Mouse (Mus musculus) liver, embryonic 15.5 days (tissue): ENCODE measurements at regions not wholly inside any gene's neighbourhood (a gene's known extent, or its start where the extent isn't known, plus 50 kb on each side); places are given as distances from the start of the nearest gene placed in this dataset.

ENCODE experiments used
- ATAC-seq: fragments of 200-750 bp; cut with Nextera tagmentation; 2 replicates; pipeline ENCODE4 v1.8.0; 2017; ENCODE audit warnings: moderate number of reproducible peaks, mild to moderate bottlenecking, moderate library complexity; ENCODE audit not compliant: insufficient read depth
- H3K27ac ChIP-seq: fragments of 300-500 bp; sonication (generic); replicated peaks from 2 replicates; pipeline ENCODE4 v1.5.1; 2015; ENCODE audit warnings: mild to moderate bottlenecking, inconsistent platforms
- H3K27me3 ChIP-seq: fragments of 300-500 bp; sonication (generic); 2 replicates; pipeline ENCODE4 v1.6.1; 2015; ENCODE audit warnings: mild to moderate bottlenecking, inconsistent platforms
- H3K36me3 ChIP-seq: fragments of 300-500 bp; sonication (generic); replicated peaks from 2 replicates; pipeline ENCODE4 v1.6.1; 2015; ENCODE audit warnings: moderate library complexity, mild to moderate bottlenecking, inconsistent platforms
- H3K4me1 ChIP-seq: fragments of 300-500 bp; sonication (generic); replicated peaks from 2 replicates; pipeline ENCODE4 v1.6.1; 2015; ENCODE audit warnings: inconsistent platforms
- H3K4me2 ChIP-seq: fragments of 300-500 bp; sonication (generic); 2 replicates; pipeline ENCODE4 v1.6.1; 2015; ENCODE audit warnings: moderate library complexity, mild to moderate bottlenecking, inconsistent platforms
- H3K4me3 ChIP-seq: fragments of 300-500 bp; sonication (generic); replicated peaks from 2 replicates; pipeline ENCODE4 v1.5.1; 2015; ENCODE audit warnings: mild to moderate bottlenecking, inconsistent platforms
- H3K9ac ChIP-seq: fragments of 300-500 bp; sonication (generic); 2 replicates; pipeline ENCODE4 v1.6.1; 2015; ENCODE audit warnings: moderate library complexity, mild to moderate bottlenecking, inconsistent platforms
- H3K9me3 ChIP-seq: fragments of 300-500 bp; sonication (generic); replicated peaks from 2 replicates; pipeline ENCODE4 v1.6.1; 2016; ENCODE audit warnings: inconsistent platforms
- WGBS: fragments of 180-500 bp; shearing (Covaris S2); methylation state at CpG from one replicate; pipeline ENCODE4 v1.1.7; 2015; ENCODE audit warnings: mixed read lengths; ENCODE audit not compliant: insufficient replicate concordance; 5-methylcytosine and 5-hydroxymethylcytosine counted together

DNA sequence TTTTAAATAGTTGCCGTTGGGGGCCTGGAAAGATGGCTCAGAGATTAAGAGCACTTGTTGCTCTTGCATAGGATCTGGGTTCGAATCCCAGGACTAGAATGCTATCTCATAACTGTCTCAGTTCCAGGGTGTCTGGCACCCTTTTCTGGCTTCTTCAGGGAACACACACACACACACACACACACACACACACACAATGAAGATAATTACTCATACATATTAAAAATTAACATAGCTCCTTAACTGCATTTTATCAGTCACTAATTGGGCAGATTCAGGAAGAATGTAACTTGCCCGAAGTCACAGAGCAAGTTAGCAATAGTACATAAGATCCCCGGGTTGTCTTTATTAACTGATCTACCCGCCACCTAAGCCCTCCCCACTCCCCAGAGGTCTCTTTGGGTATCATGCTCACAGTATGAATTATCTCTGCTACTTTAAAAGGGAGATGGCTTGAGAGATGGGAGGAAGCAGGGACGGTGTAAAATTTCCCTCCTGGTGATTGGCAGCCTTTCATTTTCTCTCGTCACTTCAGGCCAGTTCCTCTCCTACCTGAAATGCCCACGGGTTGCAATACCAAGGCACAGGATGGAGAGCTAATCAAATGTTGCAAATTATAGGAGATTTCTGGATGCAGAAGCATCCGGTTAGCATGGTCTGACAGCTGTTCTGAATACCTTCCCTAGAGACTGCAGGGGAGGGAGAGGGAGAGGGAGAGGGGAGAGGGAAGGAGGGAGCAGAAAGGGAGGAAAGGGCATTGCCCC lies 258.3 kb downstream of the Cd83 start:
- ATAC-seq: no peak
- H3K4me1 ChIP-seq: no peaks in the 10 kb centered on the region
- 54% methylated on average over 9 of the region's 9 CpGs for WGBS
- H3K4me2 ChIP-seq: no peak overlapping the region
- no peak overlapping the region for H3K27ac ChIP-seq
- H3K9ac ChIP-seq: no peak overlapping the region
- H3K27me3 ChIP-seq: no peaks in the 10 kb centered on the region
- H3K9me3 ChIP-seq: no peaks in the 10 kb centered on the region
- H3K36me3 ChIP-seq: no peaks in the 10 kb centered on the region
- H3K4me3 ChIP-seq: no peak overlapping the region

DNA sequence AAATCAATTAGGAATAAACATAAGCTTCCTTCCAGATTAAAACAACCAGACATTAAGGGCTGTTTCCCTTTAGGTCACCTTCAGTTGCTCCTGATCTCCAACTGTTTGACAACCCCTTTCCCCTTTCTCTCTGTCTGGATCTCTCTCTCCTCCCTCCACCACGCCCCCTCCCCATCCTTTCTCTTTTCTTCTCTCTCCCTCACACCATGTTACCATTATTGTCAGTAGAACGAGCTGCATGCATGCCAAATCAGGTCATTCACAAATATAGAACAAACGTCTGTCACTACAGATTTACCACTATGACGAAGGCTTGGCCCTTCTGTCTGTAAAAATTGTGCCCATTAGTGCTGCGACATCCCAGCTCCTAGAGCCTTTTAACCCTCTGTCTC lies 258.9 kb downstream of the Cd83 start:
- no peak for ATAC-seq
- H3K9me3 ChIP-seq: no peaks in the 10 kb centered on the region
- no peak overlapping the region for H3K27ac ChIP-seq
- H3K4me3 ChIP-seq: no peak overlapping the region
- H3K27me3 ChIP-seq: no peaks in the 10 kb centered on the region
- H3K4me1 ChIP-seq: no peaks in the 10 kb centered on the region
- no peaks in the 10 kb centered on the region for H3K36me3 ChIP-seq
- 33% methylated on average over 5 of the region's 5 CpGs for WGBS
- H3K9ac ChIP-seq: no peak overlapping the region
- H3K4me2 ChIP-seq: no peak overlapping the region

DNA sequence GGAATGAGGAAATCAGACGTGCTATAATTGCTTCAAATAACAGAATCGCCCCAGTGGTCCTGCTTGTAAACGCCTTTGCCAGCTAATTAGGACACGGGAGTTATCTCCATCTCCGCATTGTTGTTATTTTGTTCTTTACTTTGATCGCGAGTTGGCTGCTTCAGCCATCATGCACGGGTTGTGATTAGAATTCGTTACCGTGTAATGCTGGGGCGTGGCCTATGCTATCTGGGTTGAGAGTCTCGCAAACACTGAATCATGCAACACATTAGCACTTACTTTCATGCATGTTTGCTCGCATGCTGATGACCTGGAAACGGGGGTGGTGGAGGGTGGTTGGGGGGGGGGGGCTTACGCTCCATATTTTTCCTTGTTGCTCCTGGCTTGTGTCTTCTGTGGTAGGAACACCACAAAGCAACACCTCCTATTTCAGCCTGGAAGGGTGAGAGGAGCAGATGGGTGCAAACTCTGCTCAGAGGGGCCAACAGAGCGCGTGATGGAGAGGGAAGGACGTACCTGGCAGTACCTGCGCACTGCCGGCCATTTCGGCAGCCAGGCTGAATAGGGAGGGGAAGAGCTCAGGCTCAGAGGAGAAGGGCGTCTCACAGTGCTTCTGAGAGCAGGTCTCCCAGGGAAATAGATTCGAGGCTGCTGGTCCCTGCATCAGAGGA lies 260.1 kb downstream of the Cd83 start:
- Histone ChIP-seq H3K27ac (no peak overlapping the region), H3K36me3 (no peaks in the 10 kb centered on the region), H3K9ac (no peak overlapping the region), H3K27me3 (no peaks in the 10 kb centered on the region), H3K4me1 (no peaks in the 10 kb centered on the region), H3K9me3 (no peaks in the 10 kb centered on the region), H3K4me2 (no peak overlapping the region), H3K4me3 (no peak overlapping the region)
- 73% methylated on average over 23 of the region's 23 CpGs for WGBS
- ATAC-seq: no peak

GRCm38 (mm10) chr13:44046436-44046835 lies 261.9 kb downstream of the Cd83 start:
- WGBS: 26% methylated on average over 2 of the region's 2 CpGs

GRCm38 (mm10) chr13:44054157-44054556 lies 269.6 kb downstream of the Cd83 start:
- Histone ChIP-seq H3K27me3 (no peaks in the 10 kb centered on the region), H3K4me2 (no peak overlapping the region), H3K36me3 (no peaks in the 10 kb centered on the region), H3K27ac (no peak overlapping the region), H3K9ac (no peak overlapping the region), H3K4me1 (no peaks in the 10 kb centered on the region), H3K4me3 (no peak overlapping the region), H3K9me3 (no peaks in the 10 kb centered on the region)
- 50% methylated on average over 7 of the region's 7 CpGs for WGBS
- ATAC-seq: no peak

More at GRCm38 (mm10) chr13:44046436-44046835, 261.9 kb downstream of the Cd83 start:
- no peaks in the 10 kb centered on the region for H3K9me3 ChIP-seq
- H3K4me1 ChIP-seq: no peaks in the 10 kb centered on the region
- no peak overlapping the region for H3K4me3 ChIP-seq
- H3K36me3 ChIP-seq: no peaks in the 10 kb centered on the region
- no peak overlapping the region for H3K27ac ChIP-seq
- ATAC-seq: no peak
- H3K27me3 ChIP-seq: no peaks in the 10 kb centered on the region
- no peak overlapping the region for H3K9ac ChIP-seq
- H3K4me2 ChIP-seq: no peak overlapping the region

DNA sequence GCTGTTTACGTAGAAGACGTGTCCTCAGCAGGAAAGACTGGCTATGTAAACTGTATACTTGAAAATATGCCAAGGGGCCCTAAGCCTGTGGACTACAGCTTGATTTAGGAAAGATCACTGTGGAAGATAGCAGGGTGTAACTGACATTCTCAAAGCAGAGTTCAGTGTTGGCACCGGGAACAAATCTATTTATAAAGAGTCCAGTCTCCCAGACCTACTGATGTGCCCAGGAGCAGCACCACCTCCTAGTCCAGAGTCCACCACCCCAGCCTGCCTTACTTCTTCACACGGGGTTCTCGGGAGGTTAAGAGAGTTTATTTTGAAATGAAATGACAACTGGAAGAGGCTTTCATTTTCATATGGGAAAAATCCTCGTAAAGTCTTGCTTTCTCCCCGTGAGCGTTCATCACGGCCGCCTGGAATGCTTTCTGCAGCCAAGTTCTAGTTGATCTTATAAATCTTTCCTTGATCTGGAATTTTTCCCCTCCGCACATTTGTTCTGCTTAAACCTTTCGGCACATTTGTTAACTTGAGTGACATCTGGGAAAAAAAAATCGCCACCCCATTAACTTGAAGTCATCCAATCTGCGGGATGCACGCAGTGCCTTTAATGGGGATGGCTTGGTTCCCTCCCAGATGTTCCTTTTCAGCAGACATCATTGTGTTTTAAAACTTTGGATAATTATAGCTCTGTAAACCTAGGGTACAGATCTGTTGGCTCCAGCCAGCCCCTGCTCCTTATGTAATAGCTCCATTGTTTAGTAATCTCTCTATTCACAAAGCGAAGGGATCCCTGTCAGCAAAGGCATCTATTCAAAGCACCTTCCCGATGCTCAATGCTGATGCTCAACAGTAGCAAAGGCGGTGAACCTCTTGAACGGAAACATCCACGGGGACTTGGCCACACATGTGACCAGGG lies 271.3 kb downstream of the Cd83 start:
- H3K27ac ChIP-seq: no peak overlapping the region
- H3K4me2 ChIP-seq: no peak overlapping the region
- WGBS: 68% methylated on average over 20 of the region's 20 CpGs
- ATAC-seq: no peak
- no peaks in the 10 kb centered on the region for H3K27me3 ChIP-seq
- no peaks in the 10 kb centered on the region for H3K4me1 ChIP-seq
- no peak overlapping the region for H3K4me3 ChIP-seq
- H3K9me3 ChIP-seq: no peaks in the 10 kb centered on the region
- H3K9ac ChIP-seq: no peak overlapping the region
- no peaks in the 10 kb centered on the region for H3K36me3 ChIP-seq

GRCm38 (mm10) chr13:44056716-44057115 lies 272.1 kb downstream of the Cd83 start:
- no peak overlapping the region for H3K4me2 ChIP-seq
- H3K4me1 ChIP-seq: no peaks in the 10 kb centered on the region
- no peaks in the 10 kb centered on the region for H3K36me3 ChIP-seq
- 72% methylated on average over 9 of the region's 9 CpGs for WGBS
- ATAC-seq: no peak
- H3K4me3 ChIP-seq: no peak overlapping the region
- H3K9me3 ChIP-seq: no peaks in the 10 kb centered on the region
- no peaks in the 10 kb centered on the region for H3K27me3 ChIP-seq
- H3K9ac ChIP-seq: no peak overlapping the region
- no peak overlapping the region for H3K27ac ChIP-seq

DNA sequence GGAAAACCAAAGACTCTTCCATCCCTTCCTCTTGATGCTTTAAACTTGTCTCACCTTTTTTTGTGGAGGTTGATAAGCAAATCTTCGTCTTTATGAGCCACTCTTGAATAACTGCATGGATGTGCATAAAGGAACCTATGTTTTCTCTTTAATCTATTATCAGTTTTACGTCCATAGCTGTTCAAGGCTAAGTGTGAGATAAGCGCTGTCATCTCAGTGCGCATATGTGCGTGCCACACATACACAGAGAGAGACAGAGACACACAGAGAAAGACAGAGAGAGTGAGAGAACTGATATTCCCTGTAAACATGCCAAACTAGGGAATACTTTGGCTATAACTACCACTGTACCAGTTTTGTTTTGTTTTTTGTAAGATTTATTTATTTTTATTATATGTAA lies 273.0 kb downstream of the Cd83 start:
- H3K36me3 ChIP-seq: no peaks in the 10 kb centered on the region
- no peaks in the 10 kb centered on the region for H3K9me3 ChIP-seq
- H3K4me1 ChIP-seq: no peaks in the 10 kb centered on the region
- no peak overlapping the region for H3K27ac ChIP-seq
- H3K4me3 ChIP-seq: no peak overlapping the region
- WGBS: 41% methylated on average over 5 of the region's 5 CpGs
- H3K4me2 ChIP-seq: no peak overlapping the region
- H3K27me3 ChIP-seq: no peaks in the 10 kb centered on the region
- H3K9ac ChIP-seq: no peak overlapping the region
- ATAC-seq: no peak

- no peaks in the 10 kb centered on the region for H3K27me3 ChIP-seq
- no peak for ATAC-seq
- no peak overlapping the region for H3K27ac ChIP-seq
- H3K4me3 ChIP-seq: no peak overlapping the region
- no peak overlapping the region for H3K9ac ChIP-seq
- no peak overlapping the region for H3K4me2 ChIP-seq
- H3K9me3 ChIP-seq: no peaks in the 10 kb centered on the region
- H3K4me1 ChIP-seq: no peaks in the 10 kb centered on the region
- 62% methylated on average over 2 of the region's 2 CpGs for WGBS
- no peaks in the 10 kb centered on the region for H3K36me3 ChIP-seq
These were observed 273.7 kb downstream of the Cd83 start for GRCm38 (mm10) chr13:44058277-44058676.

- Histone ChIP-seq H3K4me1 (no peaks in the 10 kb centered on the region; the same call in 1 of the 2 replicates), H3K9ac (no peak overlapping the region), H3K9me3 (no peaks in the 10 kb centered on the region), H3K4me3 (no peak overlapping the region), H3K27ac (no peak overlapping the region), H3K4me2 (no peak overlapping the region), H3K27me3 (no peaks in the 10 kb centered on the region), H3K36me3 (no peaks in the 10 kb centered on the region)
- 11% methylated on average over 8 of the region's 8 CpGs for WGBS
- ATAC-seq: no peak
These were observed 274.9 kb downstream of the Cd83 start for GRCm38 (mm10) chr13:44059436-44059835.

DNA sequence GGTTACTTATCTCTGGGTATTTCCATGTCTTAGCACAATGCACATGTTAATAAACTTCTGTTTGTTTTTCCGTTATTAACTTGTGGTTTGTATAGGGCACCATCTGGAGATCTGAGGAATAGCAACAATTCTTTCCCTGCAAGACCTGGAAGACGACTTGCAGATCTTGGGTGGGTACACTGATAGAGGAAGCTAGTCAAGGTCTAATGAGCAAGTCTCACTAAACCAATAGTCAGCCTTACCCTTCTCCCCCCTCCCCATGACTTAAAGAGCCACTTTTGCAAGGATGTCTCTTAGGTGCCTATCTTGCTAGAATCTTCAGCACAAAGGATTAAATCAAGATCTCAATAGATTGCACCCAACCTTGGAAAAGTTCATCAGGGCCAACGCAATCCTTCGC lies 276.7 kb downstream of the Cd83 start:
- H3K4me1 ChIP-seq: peaks cover 8% of the 10 kb centered on the region
- ATAC-seq: no peak
- H3K27ac ChIP-seq: no peak overlapping the region
- H3K36me3 ChIP-seq: no peaks in the 10 kb centered on the region
- no peak overlapping the region for H3K9ac ChIP-seq
- no peaks in the 10 kb centered on the region for H3K27me3 ChIP-seq
- no peaks in the 10 kb centered on the region for H3K9me3 ChIP-seq
- no peak overlapping the region for H3K4me3 ChIP-seq
- WGBS: 49% methylated on average over 4 of the region's 4 CpGs
- H3K4me2 ChIP-seq: no peak overlapping the region
